In genomic region chr6:117934301-117934700, GRCm38 (mm10) we compare ENCODE assay signal across 24 mouse cellular contexts. TPM values are rescaled to one million over a fixed set of nuclear protein-coding genes. Genes with fewer than 3 reads are reported as not detected.
A peak's percentile ranks its signal among the peaks of the same experiment; 100 is the strongest.
DNase-seq lines count a peak whose midpoint lies in the region; ATAC-seq lines count a peak whose summit lies in the region.
"Had no signal": no experiment of that assay in that cellular context is flagged by ENCODE, and none has a peak within 500 bp of the region (broad histone marks: within the 10 kb centered on the region; RNA-seq: fewer than 3 reads in every experiment).

No protein-coding gene starts in this region.

- no peak overlapping the region for H3K4me3 ChIP-seq in limb, embryonic 13.5 days
- no peak overlapping the region for H3K4me3 ChIP-seq in limb, embryonic 10.5 days
- H3K4me3 ChIP-seq: embryonic facial prominence, embryonic 10.5 days; embryonic facial prominence, embryonic 12.5 days; forebrain, embryonic 13.5 days; forebrain, embryonic 15.5 days had no signal

- no peaks in the 10 kb centered on the region for H3K27me3 ChIP-seq in limb, embryonic 13.5 days
- H3K27me3 ChIP-seq in limb, embryonic 10.5 days (ENCODE audit: low read depth, poor library complexity, severe bottlenecking): no peaks in the 10 kb centered on the region
- H3K27me3 ChIP-seq: CH12.LX; embryonic facial prominence, embryonic 12.5 days; forebrain, embryonic 13.5 days; forebrain, embryonic 15.5 days; Patski had no signal

- ATAC-seq in limb, embryonic 13.5 days (ENCODE audit: low FRiP score, low read depth): peak; percentile 5; the same call in 1 of the 2 replicates
- ATAC-seq: activated CD4-positive, CD25-positive, alpha-beta regulatory T cell, adult 4 months; CD4-positive, CD25-positive, alpha-beta regulatory T cell, adult 4 months; forebrain, embryonic 13.5 days; forebrain, embryonic 15.5 days; Patski had no signal

- 54% methylated on average over 6 of the region's 6 CpGs for WGBS in limb, embryonic 13.5 days
- WGBS in limb, embryonic 10.5 days: 83% methylated on average over 6 of the region's 6 CpGs

- no peak overlapping the region for H3K27ac ChIP-seq in limb, embryonic 13.5 days
- no peak overlapping the region for H3K27ac ChIP-seq in limb, embryonic 10.5 days
- H3K27ac ChIP-seq: embryonic facial prominence, embryonic 10.5 days; embryonic facial prominence, embryonic 12.5 days; forebrain, embryonic 13.5 days; forebrain, embryonic 15.5 days had no signal

- no peaks in the 10 kb centered on the region for H3K9me3 ChIP-seq in limb, embryonic 13.5 days
- H3K9me3 ChIP-seq in limb, embryonic 10.5 days (replicated peaks): no peaks in the 10 kb centered on the region
- H3K9me3 ChIP-seq: embryonic facial prominence, embryonic 10.5 days; embryonic facial prominence, embryonic 12.5 days; forebrain, embryonic 13.5 days; forebrain, embryonic 15.5 days; G1E had no signal

- peaks cover 9% of the 10 kb centered on the region for H3K4me1 ChIP-seq in limb, embryonic 13.5 days
- H3K4me1 ChIP-seq in limb, embryonic 10.5 days: no peaks in the 10 kb centered on the region
- H3K4me1 ChIP-seq: embryonic facial prominence, embryonic 10.5 days; embryonic facial prominence, embryonic 12.5 days; forebrain, embryonic 13.5 days; forebrain, embryonic 15.5 days had no signal

- intact Hi-C loops in heart, postnatal 10 days (cut with DNase I): loop anchor here (5.0 kb wide), 2 partner anchors 73 to 163 kb away; no protein-coding TSS in a partner anchor

- H3K9ac ChIP-seq in limb, embryonic 13.5 days: no peak overlapping the region
- H3K9ac ChIP-seq: embryonic facial prominence, embryonic 12.5 days; forebrain, embryonic 13.5 days; forebrain, embryonic 15.5 days had no signal

- peak; percentile 69 for DNase-seq in heart, adult 11 months
- no peak for DNase-seq in heart, postnatal 10 days
- no peak for DNase-seq in limb, embryonic 10.5 days (ENCODE audit: low spot score)
- DNase-seq in testis, postnatal 10 days (ENCODE audit: low spot score): no peak
- DNase-seq: adrenal gland, adult 8-10 months; adrenal gland, postnatal 14 days; adrenal gland, postnatal 36 days; B cell, adult 2 months; cerebellum, adult 11-12 months; cerebellum, adult 2 months; cerebellum, adult 9-10 months; cerebellum, postnatal 10 days; cerebellum, postnatal 25 days had no signal

- no peak overlapping the region for H3K4me2 ChIP-seq in limb, embryonic 13.5 days (replicated peaks)
- H3K4me2 ChIP-seq: embryonic facial prominence, embryonic 12.5 days; forebrain, embryonic 13.5 days; forebrain, embryonic 15.5 days had no signal

- peaks cover 9% of the 10 kb centered on the region for H3K36me3 ChIP-seq in limb, embryonic 13.5 days
- H3K36me3 ChIP-seq in limb, embryonic 10.5 days: peaks cover 11% of the 10 kb centered on the region

RNA-seq across cellular contexts. Expression of gene Fxyd4, which starts 3.2 kb away (rescaled TPM):
- total RNA-seq in heart, postnatal 10 days (2021): not detected
- polyA plus RNA-seq in limb, embryonic 13.5 days (2015; fragmentation: Nextera tagmentation; extraction: Ambion mirVana): 2.7 and 4.7 TPM in 2 replicates
- 3.4 and 3.6 TPM in 2 replicates for polyA plus RNA-seq in limb, embryonic 10.5 days (2016; fragmentation: Nextera tagmentation; extraction: Ambion mirVana)
- total RNA-seq: adrenal gland, adult 18-20 months; adrenal gland, adult 8-10 months; adrenal gland, postnatal 14 days; adrenal gland, postnatal 36 days; CH12.LX; G1E had no signal
- polyA plus RNA-seq: cerebellum, adult 2 months; G1E had no signal

RNA-seq across cellular contexts. Expression of gene Hnrnpf, which starts 34.2 kb away (rescaled TPM):
- 100 to 1,000 TPM; 351 to 364 TPM for total RNA-seq in heart, postnatal 10 days (2021)
- polyA plus RNA-seq in limb, embryonic 13.5 days (2015; fragmentation: Nextera tagmentation; extraction: Ambion mirVana): 668 and 681 TPM in 2 replicates
- 907 and 916 TPM in 2 replicates for polyA plus RNA-seq in limb, embryonic 10.5 days (2016; fragmentation: Nextera tagmentation; extraction: Ambion mirVana)
